Mouse (Mus musculus): ENCODE data around the gene Smc2. TPM values are rescaled to one million over a fixed set of nuclear protein-coding genes. Genes with fewer than 3 reads are reported as not detected.
"Not testable (repeated sequence)": the region's sequence is repeated elsewhere in the genome, so short reads cannot be mapped to it uniquely, and the experiment has no call there.

The Smc2 gene
- polyA plus RNA-seq (2015; fragmentation: Nextera tagmentation; extraction: Ambion mirVana) = 98.2 and 131 TPM in 2 replicates

GRCm38 (mm10) chr4:52438886-52439664 is at the start of gene Smc2:
Smc2 (plus strand) TSS chr4:52439243.
- Histone ChIP-seq H3K4me2 (ENCODE audit: low read depth, low read length) (peak within 1 kb of the TSS; percentile 68), H3K27ac (ENCODE audit: low read length) (peak within 1 kb of the TSS; percentile 77), H3K36me3 (ENCODE audit: control insufficient read depth, insufficient read depth, low read length) (peaks cover 3% of the 10 kb centered on the region), H3K4me1 (ENCODE audit: control insufficient read depth, insufficient read depth, low read length) (peaks cover 4% of the 10 kb centered on the region; the same call in 1 of the 2 replicates), H3K9me3 (ENCODE audit: control insufficient read depth, low read length) (no peaks in the 10 kb centered on the region), H3K4me3 (ENCODE audit: low read length) (peak within 1 kb of the TSS; percentile 90), H3K27me3 (replicated peaks; ENCODE audit: control insufficient read depth, insufficient read depth, low read length) (no peaks in the 10 kb centered on the region), H3K9ac (ENCODE audit: low read depth, low read length) (peak within 1 kb of the TSS; percentile 80)
- WGBS = under 1% methylated on average over 53 of the region's 53 CpGs
- peak; percentile 100 for ATAC-seq

- Histone ChIP-seq H3K9me3 (ENCODE audit: control insufficient read depth, low read length) (no peaks in the 10 kb centered on the region), H3K9ac (ENCODE audit: low read depth, low read length) (no peak overlapping the region), H3K4me3 (ENCODE audit: low read length) (no peak overlapping the region), H3K27me3 (replicated peaks; ENCODE audit: control insufficient read depth, insufficient read depth, low read length) (no peaks in the 10 kb centered on the region), H3K36me3 (ENCODE audit: control insufficient read depth, insufficient read depth, low read length) (no peaks in the 10 kb centered on the region), H3K4me2 (ENCODE audit: low read depth, low read length) (no peak overlapping the region), H3K4me1 (ENCODE audit: control insufficient read depth, insufficient read depth, low read length) (no peaks in the 10 kb centered on the region), H3K27ac (ENCODE audit: low read length) (no peak overlapping the region)
- no peak for ATAC-seq
- 83% methylated on average over 2 of the region's 2 CpGs for WGBS
Observed at GRCm38 (mm10) chr4:52411587-52411986, 27.5 kb upstream of the Smc2 start.

- Histone ChIP-seq H3K27me3 (replicated peaks; ENCODE audit: control insufficient read depth, insufficient read depth, low read length) (no peaks in the 10 kb centered on the region), H3K4me3 (ENCODE audit: low read length) (no peak overlapping the region), H3K4me1 (ENCODE audit: control insufficient read depth, insufficient read depth, low read length) (0 out of 2 replicates have a peak, but pooled peaks cover under 1% of the 10 kb centered on the region), H3K27ac (ENCODE audit: low read length) (no peak overlapping the region), H3K9ac (ENCODE audit: low read depth, low read length) (no peak overlapping the region), H3K9me3 (ENCODE audit: control insufficient read depth, low read length) (no peaks in the 10 kb centered on the region), H3K36me3 (ENCODE audit: control insufficient read depth, insufficient read depth, low read length) (no peaks in the 10 kb centered on the region), H3K4me2 (ENCODE audit: low read depth, low read length) (no peak overlapping the region)
- ATAC-seq = no peak
- WGBS = 60% methylated on average over 4 of the region's 4 CpGs
Observed at GRCm38 (mm10) chr4:52423653-52424052, 15.4 kb upstream of the Smc2 start.

- no peak overlapping the region for H3K4me2 ChIP-seq (ENCODE audit: low read depth, low read length)
- no peak overlapping the region for H3K4me3 ChIP-seq (ENCODE audit: low read length)
- no peaks in the 10 kb centered on the region for H3K9me3 ChIP-seq (ENCODE audit: control insufficient read depth, low read length)
- H3K4me1 ChIP-seq (ENCODE audit: control insufficient read depth, insufficient read depth, low read length) = 0 out of 2 replicates have a peak, but pooled peaks cover 3% of the 10 kb centered on the region
- ATAC-seq = peak; percentile 100
- H3K27ac ChIP-seq (ENCODE audit: low read length) = peak overlapping the region; percentile 81
- H3K9ac ChIP-seq (ENCODE audit: low read depth, low read length) = no peak overlapping the region
- 24% methylated on average over 7 of the region's 7 CpGs for WGBS
- H3K36me3 ChIP-seq (ENCODE audit: control insufficient read depth, insufficient read depth, low read length) = no peaks in the 10 kb centered on the region
- no peaks in the 10 kb centered on the region for H3K27me3 ChIP-seq (replicated peaks; ENCODE audit: control insufficient read depth, insufficient read depth, low read length)
Observed at GRCm38 (mm10) chr4:52429310-52430198, 9.5 kb upstream of the Smc2 start.

GRCm38 (mm10) chr4:52435551-52435950 is 3.5 kb upstream of the Smc2 start:
- not testable (repeated sequence) for ATAC-seq

GRCm38 (mm10) chr4:52438371-52438885 is 615 bp upstream of the Smc2 start:
- peak overlapping the region; percentile 45 for H3K4me2 ChIP-seq (ENCODE audit: low read depth, low read length)
- H3K27ac ChIP-seq (ENCODE audit: low read length) = peak overlapping the region; percentile 77
- H3K36me3 ChIP-seq (ENCODE audit: control insufficient read depth, insufficient read depth, low read length) = peaks cover 3% of the 10 kb centered on the region
- H3K27me3 ChIP-seq (replicated peaks; ENCODE audit: control insufficient read depth, insufficient read depth, low read length) = no peaks in the 10 kb centered on the region
- no peaks in the 10 kb centered on the region for H3K9me3 ChIP-seq (ENCODE audit: control insufficient read depth, low read length)
- peak overlapping the region; percentile 80 for H3K9ac ChIP-seq (ENCODE audit: low read depth, low read length)
- peaks cover 4% of the 10 kb centered on the region; the same call in 1 of the 2 replicates for H3K4me1 ChIP-seq (ENCODE audit: control insufficient read depth, insufficient read depth, low read length)
- under 1% methylated on average over 20 of the region's 20 CpGs for WGBS
- ATAC-seq = peak; percentile 75
- peak overlapping the region; percentile 90 for H3K4me3 ChIP-seq (ENCODE audit: low read length)

More at GRCm38 (mm10) chr4:52435551-52435950, 3.5 kb upstream of the Smc2 start:
- H3K9me3 ChIP-seq (ENCODE audit: control insufficient read depth, low read length); H3K27ac ChIP-seq (ENCODE audit: low read length); H3K27me3 ChIP-seq (replicated peaks; ENCODE audit: control insufficient read depth, insufficient read depth, low read length); H3K4me3 ChIP-seq (ENCODE audit: low read length); H3K9ac ChIP-seq (ENCODE audit: low read depth, low read length); H3K4me1 ChIP-seq (ENCODE audit: control insufficient read depth, insufficient read depth, low read length); H3K4me2 ChIP-seq (ENCODE audit: low read depth, low read length); H3K36me3 ChIP-seq (ENCODE audit: control insufficient read depth, insufficient read depth, low read length): not testable (repeated sequence)
- WGBS = 95% methylated on average over 2 of the region's 2 CpGs

- no peak overlapping the region for H3K4me2 ChIP-seq (ENCODE audit: low read depth, low read length)
- H3K4me3 ChIP-seq (ENCODE audit: low read length) = no peak overlapping the region
- WGBS = 95% methylated on average over 1 of the region's 1 CpGs
- H3K27me3 ChIP-seq (replicated peaks; ENCODE audit: control insufficient read depth, insufficient read depth, low read length) = no peaks in the 10 kb centered on the region
- no peak overlapping the region for H3K9ac ChIP-seq (ENCODE audit: low read depth, low read length)
- H3K4me1 ChIP-seq (ENCODE audit: control insufficient read depth, insufficient read depth, low read length) = no peaks in the 10 kb centered on the region
- no peak overlapping the region for H3K27ac ChIP-seq (ENCODE audit: low read length)
- no peak for ATAC-seq
- H3K9me3 ChIP-seq (ENCODE audit: control insufficient read depth, low read length) = no peaks in the 10 kb centered on the region
- peaks cover 13% of the 10 kb centered on the region; the same call in 1 of the 2 replicates for H3K36me3 ChIP-seq (ENCODE audit: control insufficient read depth, insufficient read depth, low read length)
Observed at GRCm38 (mm10) chr4:52459726-52460125, 20.7 kb downstream of the Smc2 start.

GRCm38 (mm10) chr4:52461321-52461720 is 22.3 kb downstream of the Smc2 start:
- H3K9ac ChIP-seq (ENCODE audit: low read depth, low read length) = no peak overlapping the region
- no peaks in the 10 kb centered on the region for H3K27me3 ChIP-seq (replicated peaks; ENCODE audit: control insufficient read depth, insufficient read depth, low read length)
- no peak for ATAC-seq
- no peaks in the 10 kb centered on the region for H3K4me1 ChIP-seq (ENCODE audit: control insufficient read depth, insufficient read depth, low read length)
- no peak overlapping the region for H3K4me3 ChIP-seq (ENCODE audit: low read length)
- no peaks in the 10 kb centered on the region for H3K9me3 ChIP-seq (ENCODE audit: control insufficient read depth, low read length)
- H3K27ac ChIP-seq (ENCODE audit: low read length) = no peak overlapping the region
- peaks cover 12% of the 10 kb centered on the region for H3K36me3 ChIP-seq (ENCODE audit: control insufficient read depth, insufficient read depth, low read length)
- no peak overlapping the region for H3K4me2 ChIP-seq (ENCODE audit: low read depth, low read length)
- WGBS = 82% methylated on average over 5 of the region's 5 CpGs

GRCm38 (mm10) chr4:52473431-52473830 is 34.4 kb downstream of the Smc2 start:
- H3K9me3 ChIP-seq (ENCODE audit: control insufficient read depth, low read length) = no peaks in the 10 kb centered on the region
- WGBS = 64% methylated on average over 3 of the region's 3 CpGs
- H3K4me1 ChIP-seq (ENCODE audit: control insufficient read depth, insufficient read depth, low read length) = no peaks in the 10 kb centered on the region
- H3K4me2 ChIP-seq (ENCODE audit: low read depth, low read length) = no peak overlapping the region
- 0 out of 2 replicates have a peak, but pooled peaks cover 2% of the 10 kb centered on the region for H3K36me3 ChIP-seq (ENCODE audit: control insufficient read depth, insufficient read depth, low read length)
- H3K9ac ChIP-seq (ENCODE audit: low read depth, low read length) = no peak overlapping the region
- no peak overlapping the region for H3K4me3 ChIP-seq (ENCODE audit: low read length)
- H3K27me3 ChIP-seq (replicated peaks; ENCODE audit: control insufficient read depth, insufficient read depth, low read length) = no peaks in the 10 kb centered on the region
- H3K27ac ChIP-seq (ENCODE audit: low read length) = no peak overlapping the region
- ATAC-seq = peak; percentile 77

All from intestine, embryonic 16.5 days (tissue).